Mouse (Mus musculus) hindbrain, embryonic 13.5 days (tissue): ENCODE data around the gene Pnma5. TPM values are rescaled to one million over a fixed set of nuclear protein-coding genes. Genes with fewer than 3 reads are reported as not detected.
"Not testable (repeated sequence)": the region's sequence is repeated elsewhere in the genome, so short reads cannot be mapped to it uniquely, and the experiment has no call there.

Experiments
- ATAC-seq: fragments of 200-750 bp; cut with Nextera tagmentation; 2 replicates; pipeline ENCODE4 v1.8.0; 2017; ENCODE audit warnings: moderate TSS enrichment; ENCODE audit not compliant: low FRiP score
- H3K27ac ChIP-seq: fragments of 300-500 bp; sonication (generic); 2 replicates; pipeline ENCODE4 v1.5.1; 2015; ENCODE audit warnings: inconsistent platforms, mild to moderate bottlenecking, moderate library complexity
- H3K27me3 ChIP-seq: fragments of 300-500 bp; sonication (generic); 2 replicates; pipeline ENCODE4 v1.6.1; 2015; ENCODE audit warnings: mild to moderate bottlenecking, inconsistent platforms
- H3K36me3 ChIP-seq: fragments of 300-500 bp; sonication (generic); 2 replicates; pipeline ENCODE4 v1.6.1; 2015; ENCODE audit warnings: mild to moderate bottlenecking, inconsistent platforms
- H3K4me1 ChIP-seq: fragments of 300-500 bp; sonication (generic); replicated peaks from 2 replicates; pipeline ENCODE4 v1.6.1; 2015; ENCODE audit warnings: inconsistent platforms
- H3K4me2 ChIP-seq: fragments of 300-500 bp; sonication (generic); 2 replicates; pipeline ENCODE4 v1.6.1; 2015; ENCODE audit warnings: inconsistent platforms, mild to moderate bottlenecking, moderate library complexity
- H3K4me3 ChIP-seq: fragments of 300-500 bp; sonication (generic); 2 replicates; pipeline ENCODE4 v1.5.1; 2015; ENCODE audit warnings: mild to moderate bottlenecking, inconsistent platforms
- H3K9ac ChIP-seq: fragments of 300-500 bp; sonication (generic); 2 replicates; pipeline ENCODE4 v1.6.1; 2015; ENCODE audit warnings: mild to moderate bottlenecking, inconsistent platforms
- H3K9me3 ChIP-seq: fragments of 300-500 bp; sonication (generic); 2 replicates; pipeline ENCODE4 v1.6.1; 2016; ENCODE audit warnings: inconsistent platforms
- WGBS: fragments of 180-500 bp; shearing (Covaris S2); methylation state at CpG from one replicate; pipeline ENCODE4 v1.1.7; 2015; 5-methylcytosine and 5-hydroxymethylcytosine counted together
- polyA plus RNA-seq: library from polyadenylated mRNA; unstranded; fragments of >200 nt; fragmentation: Nextera tagmentation; extraction: Ambion mirVana; gene quantifications from 2 replicates; pipeline ENCODE4 v1.2.1, GENCODE M21; 2015

The Pnma5 gene
- polyA plus RNA-seq: not detected in 2 replicates

DNA sequence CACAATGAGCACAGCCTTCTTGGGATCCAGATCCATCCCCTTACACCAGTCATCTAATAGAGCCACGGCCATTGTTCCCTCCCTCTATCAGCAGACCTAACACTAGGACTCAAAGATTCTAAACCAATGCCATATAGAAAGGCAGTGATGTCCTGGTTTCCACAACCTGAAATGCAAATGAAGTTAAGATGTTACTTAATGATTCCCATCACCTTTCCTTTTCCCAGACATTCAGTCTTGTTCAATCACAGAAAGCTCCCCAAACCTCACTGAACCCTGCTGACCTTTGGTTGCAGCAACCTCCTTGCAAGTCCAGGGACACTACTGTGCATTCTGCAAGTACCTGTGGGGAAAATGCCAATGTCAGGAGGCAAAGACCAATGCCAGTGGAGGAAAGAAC is at the start of gene Pnma5:
Pnma5 (minus strand) TSS at position 101 of the 400 bp plus-strand sequence.
- Histone ChIP-seq H3K4me3 (no peak within 1 kb of the TSS), H3K4me1 (no peaks in the 10 kb centered on the region), H3K9ac (no peak within 1 kb of the TSS), H3K9me3 (no peaks in the 10 kb centered on the region), H3K4me2 (no peak within 1 kb of the TSS), H3K27ac (no peak within 1 kb of the TSS), H3K27me3 (no peaks in the 10 kb centered on the region), H3K36me3 (no peaks in the 10 kb centered on the region)
- WGBS: 83% methylated on average over 1 of the region's 1 CpGs
- ATAC-seq: no peak

DNA sequence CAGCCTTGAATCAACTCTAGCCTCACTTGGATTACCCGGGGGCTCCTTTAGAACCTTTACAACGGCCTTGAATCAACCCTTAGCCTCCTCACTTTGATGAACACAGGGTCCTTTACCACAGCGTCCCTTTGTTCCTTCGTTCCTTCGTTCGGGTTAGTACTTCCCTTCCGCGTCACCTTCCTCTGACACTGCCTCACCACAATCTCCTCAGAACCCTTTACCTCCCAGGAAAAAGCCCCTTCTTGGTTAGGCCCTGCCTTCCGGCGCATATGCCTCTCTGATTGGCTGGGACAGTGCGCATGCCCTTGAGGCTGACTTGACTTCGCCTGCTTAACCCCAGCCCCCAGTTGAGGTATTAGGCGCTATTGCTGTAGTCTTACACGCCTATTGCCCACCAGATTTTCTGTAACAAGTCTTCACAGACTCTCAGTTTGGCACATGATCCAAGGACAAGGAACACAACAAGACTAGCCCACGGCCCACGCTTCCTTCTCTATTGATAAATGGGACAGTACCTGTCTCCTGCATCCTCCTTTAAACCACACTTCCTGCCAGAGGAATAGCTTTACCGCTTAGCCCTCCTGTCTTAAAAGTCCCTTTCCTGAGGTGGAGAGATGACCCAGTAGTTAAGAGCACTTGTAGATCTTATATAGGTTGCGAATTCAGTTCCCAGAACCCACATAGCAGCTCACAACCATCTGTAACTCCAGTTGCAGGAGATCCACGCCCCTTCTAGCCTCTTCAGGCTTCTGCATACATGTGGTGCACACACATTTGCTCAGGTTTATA is 45.6 kb upstream of the Pnma5 start, which contains the start of gene Xlr4a:
Xlr4a (minus strand) TSS at position 212 of the 789 bp plus-strand sequence.
- H3K9ac ChIP-seq, H3K27me3 ChIP-seq, H3K9me3 ChIP-seq, H3K4me1 ChIP-seq, H3K27ac ChIP-seq, H3K36me3 ChIP-seq, H3K4me3 ChIP-seq, H3K4me2 ChIP-seq, ATAC-seq: not testable (repeated sequence)
- 87% methylated on average over 19 of the region's 19 CpGs for WGBS

DNA sequence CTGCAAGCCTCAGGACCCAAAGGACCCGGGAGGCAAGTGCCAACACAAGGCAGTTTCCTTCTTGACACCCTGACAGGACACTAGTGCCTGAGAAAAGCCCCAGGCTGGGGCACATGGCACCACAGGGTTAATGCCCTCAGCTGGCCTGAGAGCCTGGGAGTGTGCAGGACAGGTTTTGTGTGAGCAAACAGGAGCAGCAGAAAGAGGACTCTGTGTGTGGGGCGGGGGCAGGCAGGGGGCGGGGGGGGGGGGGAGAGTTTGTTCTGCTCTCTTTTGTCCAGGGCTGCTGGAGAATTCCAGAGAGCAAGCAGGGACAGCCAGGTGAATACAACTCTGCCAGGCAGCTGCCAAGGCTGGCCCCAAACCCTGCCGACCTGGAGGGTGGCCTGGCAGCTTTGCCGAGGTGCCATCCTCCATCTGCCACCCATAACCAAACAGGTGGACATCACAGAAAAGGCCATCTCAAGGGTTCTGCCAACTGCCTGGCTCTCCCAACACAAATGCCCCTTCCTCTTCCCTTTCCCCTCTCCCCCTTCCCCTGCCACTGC is 29.9 kb upstream of the Pnma5 start:
- ATAC-seq, H3K9me3 ChIP-seq, H3K9ac ChIP-seq, H3K36me3 ChIP-seq, H3K4me1 ChIP-seq, H3K27ac ChIP-seq, H3K4me3 ChIP-seq, H3K4me2 ChIP-seq, H3K27me3 ChIP-seq: not testable (repeated sequence)
- 86% methylated on average over 1 of the region's 5 CpGs for WGBS

DNA sequence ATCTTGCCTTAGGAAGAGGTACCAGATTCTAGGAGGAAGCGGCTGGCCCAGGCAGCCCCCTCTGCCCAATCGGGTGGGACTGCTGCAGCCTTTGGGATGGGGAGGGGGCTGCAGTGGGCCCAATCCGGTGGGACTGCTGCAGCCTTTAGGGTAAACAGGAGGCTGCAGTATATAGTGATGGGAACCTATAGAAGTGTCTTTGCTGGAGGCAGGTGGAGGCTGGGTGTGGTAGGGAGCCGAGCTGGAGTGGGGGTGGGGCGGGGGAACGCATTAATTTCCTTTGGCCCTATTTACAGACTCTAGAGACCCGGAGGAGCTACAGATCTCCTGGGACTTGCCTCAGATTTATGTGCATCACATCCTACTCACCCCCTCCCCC is 27.5 kb upstream of the Pnma5 start, which contains the start of gene Pnma3:
Pnma3 (plus strand) TSS at position 373 of the 379 bp plus-strand sequence.
- no peaks in the 10 kb centered on the region for H3K36me3 ChIP-seq
- H3K4me2 ChIP-seq: peak within 1 kb of the TSS; percentile 59
- WGBS: 16% methylated on average over 7 of the region's 7 CpGs
- H3K27ac ChIP-seq: no peak within 1 kb of the TSS; the same call in 1 of the 2 replicates
- peak; percentile 75 for ATAC-seq
- H3K4me1 ChIP-seq: peaks cover 10% of the 10 kb centered on the region; the same call in 1 of the 2 replicates
- H3K4me3 ChIP-seq: peak within 1 kb of the TSS; percentile 41
- H3K27me3 ChIP-seq: peaks cover 3% of the 10 kb centered on the region; the same call in 1 of the 2 replicates
- no peaks in the 10 kb centered on the region for H3K9me3 ChIP-seq
- H3K9ac ChIP-seq: peak within 1 kb of the TSS; percentile 68

DNA sequence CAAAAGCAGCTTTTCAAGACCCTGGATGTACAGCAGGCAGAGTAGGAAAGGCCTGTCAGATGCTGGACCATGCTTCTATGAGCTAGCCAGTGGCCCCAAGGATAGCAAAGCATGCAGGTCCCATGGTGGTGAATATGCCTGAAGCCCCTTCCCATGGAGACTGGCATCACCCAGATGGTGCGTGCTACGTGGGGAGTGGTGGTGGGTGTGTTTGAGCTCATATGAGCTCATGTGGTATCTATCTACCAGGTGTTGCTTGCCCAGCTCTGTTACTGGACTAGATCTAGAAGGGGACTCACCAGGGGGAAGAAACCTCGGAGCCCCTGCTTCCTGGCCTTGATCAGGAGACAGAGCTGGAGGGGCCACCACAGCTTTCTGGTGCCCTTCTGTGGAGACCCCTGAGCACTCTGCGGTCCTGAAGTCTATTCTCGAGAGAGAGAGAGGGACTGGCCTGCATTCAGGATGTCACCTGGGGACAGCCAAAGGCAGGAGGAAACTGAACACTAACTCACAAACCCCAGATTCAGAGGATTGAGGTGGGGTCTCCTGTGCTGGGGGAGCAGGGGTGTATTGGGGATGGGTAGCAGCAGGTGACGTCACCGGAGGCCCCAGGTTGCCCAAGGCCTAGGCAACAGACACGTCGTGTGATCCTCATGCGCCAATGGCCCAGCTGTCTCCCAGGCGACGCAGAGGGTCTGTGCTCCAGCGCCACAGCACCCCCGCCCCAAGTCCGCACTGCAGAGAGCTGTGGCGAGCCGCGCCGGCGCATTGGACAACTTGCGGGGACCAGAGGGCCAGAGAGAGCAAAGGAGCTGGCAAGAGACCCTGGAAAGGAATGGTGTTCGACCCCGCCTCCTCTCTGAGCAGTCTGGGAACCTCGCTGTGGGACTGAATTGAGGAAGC is 26.9 kb upstream of the Pnma5 start:
- H3K36me3 ChIP-seq: no peaks in the 10 kb centered on the region
- peaks cover 10% of the 10 kb centered on the region; the same call in 1 of the 2 replicates for H3K4me1 ChIP-seq
- no peaks in the 10 kb centered on the region for H3K9me3 ChIP-seq
- H3K4me2 ChIP-seq: peak overlapping the region; percentile 59
- H3K4me3 ChIP-seq: peak overlapping the region; percentile 41
- peak overlapping the region; percentile 68 for H3K9ac ChIP-seq
- H3K27me3 ChIP-seq: peaks cover 3% of the 10 kb centered on the region; the same call in 1 of the 2 replicates
- peak; percentile 92 for ATAC-seq
- H3K27ac ChIP-seq: no peak overlapping the region; the same call in 1 of the 2 replicates
- WGBS: 31% methylated on average over 24 of the region's 24 CpGs

DNA sequence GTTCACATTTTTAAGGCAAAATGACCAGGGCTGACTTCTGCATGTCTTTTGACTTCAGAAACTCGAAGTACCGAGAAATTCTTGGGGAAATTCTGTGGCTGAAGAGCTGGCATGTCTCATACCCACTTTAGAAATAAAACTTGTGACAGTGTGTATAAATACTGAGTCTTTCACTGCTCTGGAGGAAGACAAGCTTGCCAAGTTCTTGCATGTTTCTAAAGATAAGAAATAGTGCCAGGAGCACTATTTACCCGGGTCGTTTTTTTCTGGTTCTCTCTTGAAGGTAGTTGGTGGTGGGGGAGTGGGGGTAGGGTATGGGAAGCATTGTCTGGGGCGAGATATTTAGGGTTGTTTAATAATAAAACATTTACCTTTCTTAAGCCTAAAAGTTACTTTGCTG is 25.4 kb upstream of the Pnma5 start:
- WGBS: 65% methylated on average over 5 of the region's 5 CpGs
- ATAC-seq: no peak

DNA sequence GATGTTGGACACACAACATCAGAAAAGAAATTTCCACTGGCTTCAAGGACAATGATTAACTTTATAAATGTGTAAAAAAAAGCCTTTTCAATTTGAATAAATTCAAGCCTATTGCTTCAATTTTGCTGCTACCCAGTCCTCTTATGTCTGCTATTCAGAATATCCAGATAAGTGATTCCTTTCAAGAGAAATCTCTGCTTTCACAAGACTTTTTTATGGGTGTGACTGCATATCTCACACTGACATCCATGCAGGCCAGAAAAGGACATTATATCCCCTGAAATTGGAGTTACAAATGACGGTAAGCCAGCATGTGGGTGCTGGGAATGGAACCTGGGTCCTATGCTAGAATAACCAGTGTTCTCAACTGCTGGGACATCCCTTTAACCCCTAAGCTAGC is 24.6 kb upstream of the Pnma5 start:
- Histone ChIP-seq H3K4me2 (no peak overlapping the region), H3K4me3 (no peak overlapping the region), H3K27me3 (peaks cover 3% of the 10 kb centered on the region; the same call in 1 of the 2 replicates), H3K9ac (no peak overlapping the region), H3K36me3 (no peaks in the 10 kb centered on the region), H3K9me3 (no peaks in the 10 kb centered on the region), H3K27ac (no peak overlapping the region), H3K4me1 (peaks cover 10% of the 10 kb centered on the region; the same call in 1 of the 2 replicates)
- no peak for ATAC-seq
- WGBS: 78% methylated on average over 1 of the region's 1 CpGs

More for the DNA sequence above, 25.4 kb upstream of the Pnma5 start:
- Histone ChIP-seq H3K4me1 (peaks cover 10% of the 10 kb centered on the region; the same call in 1 of the 2 replicates), H3K4me3 (no peak overlapping the region), H3K27me3 (peaks cover 3% of the 10 kb centered on the region; the same call in 1 of the 2 replicates), H3K36me3 (no peaks in the 10 kb centered on the region), H3K27ac (no peak overlapping the region), H3K9me3 (no peaks in the 10 kb centered on the region), H3K9ac (no peak overlapping the region), H3K4me2 (no peak overlapping the region)

DNA sequence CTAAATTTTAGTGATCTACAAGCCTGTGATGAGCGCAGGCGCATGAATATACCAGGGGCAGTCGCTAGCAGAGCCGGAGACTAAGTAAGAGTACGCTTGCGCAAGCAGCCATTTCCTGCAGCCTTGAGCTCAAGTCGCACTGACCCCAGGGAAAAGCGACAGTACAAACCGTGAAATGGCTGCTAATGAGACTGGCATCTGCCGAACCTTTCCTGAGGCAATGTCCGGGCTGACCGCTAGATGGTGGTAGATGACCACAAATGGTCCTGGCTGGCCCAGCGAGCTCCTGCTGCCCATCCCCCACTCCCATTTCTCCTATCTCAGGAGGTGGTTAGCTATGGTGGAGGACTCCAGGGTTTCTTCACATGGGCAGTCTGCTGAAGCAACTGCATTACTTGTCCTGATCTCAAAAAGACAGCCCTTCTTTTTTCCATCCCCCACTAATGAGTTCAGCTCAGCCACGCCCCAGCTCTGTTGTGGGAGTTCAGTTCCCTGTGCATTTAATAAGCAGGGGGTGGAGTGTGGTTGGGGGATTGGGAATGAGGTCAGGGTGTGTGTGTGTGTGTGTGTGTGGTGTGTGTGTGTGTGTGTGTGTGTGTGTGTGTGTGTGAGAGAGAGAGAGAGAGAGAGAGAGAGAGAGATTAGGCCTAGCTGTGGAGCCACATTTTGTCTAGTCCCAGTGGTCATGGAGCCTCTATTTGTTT is 17.1 kb upstream of the Pnma5 start:
- ATAC-seq: peak; percentile 98
- Histone ChIP-seq H3K9me3 (no peaks in the 10 kb centered on the region), H3K4me1 (no peaks in the 10 kb centered on the region), H3K4me2 (0 out of 2 replicates have a peak overlapping the region, but pooled peaks have one; percentile 13), H3K9ac (no peak overlapping the region), H3K36me3 (no peaks in the 10 kb centered on the region), H3K27ac (peak overlapping the region; percentile 67), H3K27me3 (no peaks in the 10 kb centered on the region), H3K4me3 (no peak overlapping the region)
- WGBS: 12% methylated on average over 14 of the region's 14 CpGs

DNA sequence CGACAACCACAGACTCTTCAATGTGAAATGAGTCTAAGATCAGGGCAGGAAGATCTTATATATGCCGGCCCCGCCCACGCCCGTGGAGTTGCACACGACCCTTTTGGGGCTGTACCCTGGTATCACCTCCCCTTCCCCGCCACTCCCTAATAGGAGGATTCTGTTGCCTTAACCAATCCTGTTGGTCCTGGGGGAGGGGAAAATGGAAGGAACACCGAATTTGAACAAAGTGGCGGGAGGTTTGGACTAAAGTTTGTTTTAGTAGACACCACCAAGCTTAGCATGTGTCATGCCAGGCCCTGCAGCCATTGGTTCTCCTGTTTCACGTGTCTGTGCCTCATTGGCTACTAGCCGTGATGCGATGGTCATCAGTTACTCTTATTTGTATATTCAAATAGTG is 2.8 kb upstream of the Pnma5 start:
- Histone ChIP-seq H3K4me1 (no peaks in the 10 kb centered on the region), H3K9ac (no peak overlapping the region), H3K4me3 (no peak overlapping the region), H3K9me3 (no peaks in the 10 kb centered on the region), H3K36me3 (no peaks in the 10 kb centered on the region), H3K27ac (no peak overlapping the region), H3K27me3 (no peaks in the 10 kb centered on the region), H3K4me2 (no peak overlapping the region)
- ATAC-seq: no peak
- 88% methylated on average over 12 of the region's 12 CpGs for WGBS

DNA sequence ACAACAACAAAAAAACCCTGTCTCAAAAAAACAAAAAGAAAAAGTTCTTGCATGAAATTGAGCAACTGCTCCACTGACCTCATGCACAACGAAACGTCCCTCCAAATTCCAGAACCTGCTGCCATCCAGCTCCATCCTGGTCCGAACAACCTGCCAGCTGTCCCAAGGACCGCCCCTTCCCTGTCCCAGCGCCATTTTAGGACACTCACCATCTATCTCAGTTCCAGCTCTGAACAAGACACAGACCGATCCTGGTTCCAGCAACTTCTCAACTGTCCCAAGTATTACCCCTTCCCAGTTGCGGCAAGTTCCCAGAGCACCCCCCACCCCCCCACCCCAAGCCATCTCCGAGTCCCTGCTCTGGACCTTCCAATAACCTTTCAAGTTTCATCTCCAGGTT is 1.9 kb upstream of the Pnma5 start:
- H3K4me3 ChIP-seq: no peak overlapping the region
- H3K4me2 ChIP-seq: no peak overlapping the region
- no peaks in the 10 kb centered on the region for H3K27me3 ChIP-seq
- 84% methylated on average over 8 of the region's 8 CpGs for WGBS
- no peaks in the 10 kb centered on the region for H3K4me1 ChIP-seq
- no peak for ATAC-seq
- H3K9me3 ChIP-seq: no peaks in the 10 kb centered on the region
- H3K36me3 ChIP-seq: no peaks in the 10 kb centered on the region
- no peak overlapping the region for H3K9ac ChIP-seq
- no peak overlapping the region for H3K27ac ChIP-seq

DNA sequence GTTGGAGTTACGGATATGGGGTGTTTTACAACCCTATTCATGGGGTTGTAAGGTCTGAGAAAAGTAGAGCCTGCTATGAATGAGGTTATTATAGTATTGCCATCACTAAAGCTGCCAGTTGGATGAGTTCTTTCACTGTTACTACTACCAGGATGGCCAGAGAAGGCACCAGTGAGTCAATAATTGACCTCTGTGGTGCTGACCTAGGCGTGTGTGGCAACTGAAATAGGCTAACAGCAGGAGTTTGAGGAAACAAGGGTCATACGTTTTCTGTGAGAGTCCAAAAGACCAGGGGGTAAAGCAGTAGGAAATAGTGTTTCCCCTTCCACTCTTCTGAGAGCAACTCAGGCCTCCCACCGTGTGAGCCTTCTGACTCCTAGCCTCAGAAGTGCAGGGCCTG is 24.1 kb downstream of the Pnma5 start:
- Histone ChIP-seq H3K4me3 (no peak overlapping the region), H3K4me2 (no peak overlapping the region), H3K9me3 (no peaks in the 10 kb centered on the region), H3K27ac (no peak overlapping the region), H3K27me3 (no peaks in the 10 kb centered on the region), H3K4me1 (no peaks in the 10 kb centered on the region), H3K36me3 (no peaks in the 10 kb centered on the region), H3K9ac (no peak overlapping the region)
- 65% methylated on average over 4 of the region's 4 CpGs for WGBS
- ATAC-seq: no peak
